Mouse (Mus musculus) hindbrain, embryonic 14.5 days (tissue): ENCODE data around the gene Lpp. TPM values are rescaled to one million over a fixed set of nuclear protein-coding genes. Genes with fewer than 3 reads are reported as not detected.

Source experiments
- ATAC-seq: fragments of 200-750 bp; cut with Nextera tagmentation; 2 replicates; pipeline ENCODE4 v1.8.0; 2017; ENCODE audit warnings: moderate number of reproducible peaks, mild to moderate bottlenecking, moderate TSS enrichment, moderate library complexity; ENCODE audit not compliant: low FRiP score
- DNase-seq: peaks from one replicate; pipeline ENCODE4 v3.0.0-alpha.2; 2015; ENCODE audit warnings: low spot score
- H3K27ac ChIP-seq: fragments of 300-500 bp; sonication (generic); 2 replicates; pipeline ENCODE4 v1.5.1; 2014; ENCODE audit warnings: mild to moderate bottlenecking, moderate library complexity
- H3K27me3 ChIP-seq: fragments of 300-500 bp; sonication (generic); 2 replicates; pipeline ENCODE4 v1.6.1; 2014; ENCODE audit warnings: mild to moderate bottlenecking, low read length, mixed read lengths; ENCODE audit not compliant: control insufficient read depth, insufficient read depth
- H3K36me3 ChIP-seq: fragments of 300-500 bp; sonication (generic); replicated peaks from 2 replicates; pipeline ENCODE4 v1.6.1; 2014; ENCODE audit not compliant: control insufficient read depth, insufficient read depth
- H3K4me1 ChIP-seq: fragments of 300-500 bp; sonication (generic); replicated peaks from 2 replicates; pipeline ENCODE4 v1.6.1; 2014; ENCODE audit warnings: antibody characterized with exemption, low read length, mixed read lengths; ENCODE audit not compliant: control insufficient read depth, insufficient read depth
- H3K4me2 ChIP-seq: fragments of 300-500 bp; sonication (generic); replicated peaks from 2 replicates; pipeline ENCODE4 v1.6.1; 2014; ENCODE audit warnings: mild to moderate bottlenecking, moderate library complexity
- H3K4me3 ChIP-seq: fragments of 300-500 bp; sonication (generic); replicated peaks from 2 replicates; pipeline ENCODE4 v1.5.1; 2014; ENCODE audit warnings: mild to moderate bottlenecking, low read length
- H3K9ac ChIP-seq: fragments of 300-500 bp; sonication (generic); 2 replicates; pipeline ENCODE4 v1.6.1; 2014
- H3K9me3 ChIP-seq: fragments of 300-500 bp; sonication (generic); 2 replicates; pipeline ENCODE4 v1.6.1; 2016; ENCODE audit warnings: low read length; ENCODE audit not compliant: control insufficient read depth
- WGBS: fragments of 180-500 bp; shearing (Covaris S2); extraction: QIAGEN DNeasy Blood & Tissue Kit; methylation state at CpG from one replicate; pipeline ENCODE4 v1.1.7; 2014; 5-methylcytosine and 5-hydroxymethylcytosine counted together
- polyA plus RNA-seq: library from polyadenylated mRNA; unstranded; fragments of >200 nt; fragmentation: Nextera tagmentation; extraction: Ambion mirVana; gene quantifications from 2 replicates; pipeline ENCODE4 v1.2.1, GENCODE M21; 2014

The Lpp gene
- polyA plus RNA-seq, 1 experiment from 2014 or later: 13.0 TPM

DNA sequence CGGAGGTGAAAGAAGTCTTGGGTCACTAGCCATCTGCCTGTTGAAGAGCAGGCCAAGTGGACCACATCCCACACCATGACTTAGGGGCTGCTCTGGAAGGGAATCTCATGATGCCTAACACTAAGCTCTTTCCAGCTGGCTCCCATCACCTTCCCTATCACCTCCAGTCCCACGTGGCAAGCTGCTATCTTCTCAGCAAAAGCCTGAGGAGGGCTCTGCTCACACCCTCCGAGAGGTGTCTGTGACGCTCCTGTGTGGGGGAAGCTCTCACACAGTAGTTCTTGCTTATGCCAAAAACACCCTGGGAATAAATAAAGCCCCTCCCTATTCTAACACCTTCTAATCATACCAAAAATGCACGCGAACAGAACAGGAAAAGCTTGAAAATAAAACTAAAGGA is 26.2 kb upstream of the Lpp start:
- Histone ChIP-seq H3K4me1 (no peaks in the 10 kb centered on the region), H3K4me3 (no peak overlapping the region), H3K27ac (no peak overlapping the region), H3K27me3 (no peaks in the 10 kb centered on the region), H3K4me2 (no peak overlapping the region), H3K36me3 (no peaks in the 10 kb centered on the region), H3K9ac (no peak overlapping the region), H3K9me3 (no peaks in the 10 kb centered on the region)
- 77% methylated on average over 6 of the region's 6 CpGs for WGBS
- ATAC-seq (no peak), DNase-seq (no peak)

DNA sequence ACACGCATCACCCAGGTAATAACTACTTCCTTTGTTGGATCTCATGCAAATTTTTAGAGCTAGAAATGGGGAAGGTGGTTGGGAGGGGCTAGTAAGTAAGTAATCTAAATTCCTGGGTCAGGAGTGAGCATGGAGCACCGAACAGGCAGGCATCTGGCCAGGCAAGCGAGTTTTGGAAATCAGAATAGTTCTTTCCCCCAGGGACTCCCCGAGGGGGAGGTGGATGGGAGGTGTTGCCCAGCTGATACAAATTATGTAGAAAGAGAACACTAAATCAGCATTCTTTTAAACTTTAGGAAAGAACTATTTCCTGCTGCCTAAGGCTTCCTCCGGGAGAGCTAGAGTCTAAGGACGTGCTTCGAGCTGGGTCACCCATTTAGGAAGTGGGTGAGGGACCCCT is 25.8 kb upstream of the Lpp start:
- H3K4me2 ChIP-seq: no peak overlapping the region
- no peaks in the 10 kb centered on the region for H3K9me3 ChIP-seq
- DNase-seq (no peak), ATAC-seq (no peak)
- H3K9ac ChIP-seq: no peak overlapping the region
- no peaks in the 10 kb centered on the region for H3K4me1 ChIP-seq
- H3K4me3 ChIP-seq: no peak overlapping the region
- no peaks in the 10 kb centered on the region for H3K27me3 ChIP-seq
- H3K36me3 ChIP-seq: no peaks in the 10 kb centered on the region
- no peak overlapping the region for H3K27ac ChIP-seq
- 78% methylated on average over 7 of the region's 7 CpGs for WGBS

DNA sequence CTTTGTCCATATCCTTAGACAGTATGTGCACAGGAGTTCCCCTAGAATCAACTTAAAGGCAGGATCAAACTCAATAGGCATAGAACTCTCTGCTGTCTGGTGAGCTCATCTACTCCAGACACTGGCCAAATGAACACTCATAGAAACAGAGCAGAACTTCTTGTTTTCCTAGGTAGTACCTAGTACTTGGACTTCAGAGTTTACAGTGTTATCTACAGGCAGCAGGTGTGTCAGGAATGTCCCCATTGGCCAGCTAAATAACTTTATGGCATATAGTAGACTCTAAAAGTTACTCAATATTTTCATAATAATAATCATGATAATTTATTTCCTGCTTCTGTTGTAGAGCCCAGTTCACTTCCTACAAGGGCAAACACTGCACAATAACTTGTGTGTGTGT is 16.8 kb upstream of the Lpp start:
- DNase-seq (no peak), ATAC-seq (no peak)
- H3K4me2 ChIP-seq: no peak overlapping the region
- no peaks in the 10 kb centered on the region for H3K36me3 ChIP-seq
- H3K9me3 ChIP-seq: no peaks in the 10 kb centered on the region
- H3K27me3 ChIP-seq: no peaks in the 10 kb centered on the region
- no peak overlapping the region for H3K27ac ChIP-seq
- no peaks in the 10 kb centered on the region for H3K4me1 ChIP-seq
- no peak overlapping the region for H3K4me3 ChIP-seq
- no peak overlapping the region for H3K9ac ChIP-seq

DNA sequence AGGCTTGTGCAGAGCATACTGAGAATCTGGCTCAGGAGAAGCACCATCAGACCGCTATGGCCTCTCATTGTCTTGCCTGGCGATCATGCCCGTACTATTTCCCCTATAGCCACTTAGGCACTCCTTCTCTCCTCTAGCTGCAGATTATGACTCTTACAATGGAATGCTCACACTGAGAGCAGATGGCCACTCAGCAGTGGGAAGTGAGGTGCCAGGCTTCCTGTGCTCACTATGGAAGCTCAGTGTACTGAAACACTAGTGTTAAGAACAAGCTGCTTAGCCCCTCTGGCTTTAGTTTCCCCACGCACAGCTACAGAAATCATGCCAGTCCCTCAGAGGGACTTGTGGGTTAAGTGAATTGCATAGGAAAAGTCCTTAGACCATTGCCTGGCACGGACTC is 2.7 kb upstream of the Lpp start:
- 74% methylated on average over 5 of the region's 5 CpGs for WGBS
- Histone ChIP-seq H3K9me3 (no peaks in the 10 kb centered on the region), H3K4me1 (peaks cover 10% of the 10 kb centered on the region), H3K36me3 (no peaks in the 10 kb centered on the region), H3K27me3 (no peaks in the 10 kb centered on the region), H3K27ac (no peak overlapping the region), H3K4me2 (no peak overlapping the region), H3K4me3 (no peak overlapping the region), H3K9ac (no peak overlapping the region)
- DNase-seq (no peak), ATAC-seq (no peak)

DNA sequence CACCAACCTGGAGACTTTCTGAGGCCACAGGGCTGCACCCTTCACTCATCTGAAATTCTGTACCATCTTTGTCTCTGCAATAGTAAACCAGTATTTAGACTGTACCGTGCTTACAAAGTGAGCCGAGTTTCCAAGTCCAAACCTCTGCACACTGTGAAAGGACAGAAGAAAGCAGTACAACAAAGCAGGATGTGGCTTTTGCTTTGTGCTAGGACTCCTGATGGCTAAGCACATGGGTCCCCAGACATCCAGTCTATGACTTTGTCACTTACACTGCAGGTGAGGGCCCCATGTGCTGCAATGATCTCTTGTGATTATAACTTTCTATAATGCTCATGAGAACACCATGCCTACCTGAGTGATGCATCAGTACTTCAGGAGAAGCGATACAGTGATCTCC is 2.2 kb upstream of the Lpp start:
- no peaks in the 10 kb centered on the region for H3K27me3 ChIP-seq
- 93% methylated on average over 3 of the region's 3 CpGs for WGBS
- H3K9ac ChIP-seq: no peak overlapping the region
- DNase-seq (no peak), ATAC-seq (no peak)
- peaks cover 10% of the 10 kb centered on the region for H3K4me1 ChIP-seq
- no peaks in the 10 kb centered on the region for H3K36me3 ChIP-seq
- no peak overlapping the region for H3K4me3 ChIP-seq
- H3K4me2 ChIP-seq: no peak overlapping the region
- H3K27ac ChIP-seq: no peak overlapping the region
- H3K9me3 ChIP-seq: no peaks in the 10 kb centered on the region

DNA sequence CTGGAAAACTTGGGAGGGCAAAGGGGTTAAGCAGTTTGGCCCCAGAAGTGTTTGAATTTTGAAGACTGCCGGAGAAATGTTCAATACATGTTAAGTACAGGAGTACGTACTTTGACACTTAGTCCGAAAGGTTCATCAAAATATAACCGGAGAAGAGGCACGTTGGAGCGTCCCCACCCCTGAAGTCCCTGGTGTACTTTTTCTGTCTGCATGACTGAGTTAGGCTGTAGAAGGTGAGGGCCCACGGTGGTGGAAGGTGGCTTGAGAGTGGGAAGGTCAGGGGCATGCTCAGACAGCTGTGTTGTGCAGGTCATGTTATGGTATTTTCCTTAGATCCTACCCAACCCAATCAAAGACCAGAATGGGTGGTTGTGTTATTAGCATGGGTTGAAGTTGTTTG is 1.4 kb upstream of the Lpp start:
- Histone ChIP-seq H3K4me3 (no peak overlapping the region), H3K4me1 (peaks cover 10% of the 10 kb centered on the region), H3K4me2 (no peak overlapping the region), H3K27ac (no peak overlapping the region), H3K9ac (no peak overlapping the region), H3K9me3 (no peaks in the 10 kb centered on the region), H3K36me3 (no peaks in the 10 kb centered on the region), H3K27me3 (no peaks in the 10 kb centered on the region)
- DNase-seq (no peak), ATAC-seq (no peak)
- 95% methylated on average over 7 of the region's 7 CpGs for WGBS

DNA sequence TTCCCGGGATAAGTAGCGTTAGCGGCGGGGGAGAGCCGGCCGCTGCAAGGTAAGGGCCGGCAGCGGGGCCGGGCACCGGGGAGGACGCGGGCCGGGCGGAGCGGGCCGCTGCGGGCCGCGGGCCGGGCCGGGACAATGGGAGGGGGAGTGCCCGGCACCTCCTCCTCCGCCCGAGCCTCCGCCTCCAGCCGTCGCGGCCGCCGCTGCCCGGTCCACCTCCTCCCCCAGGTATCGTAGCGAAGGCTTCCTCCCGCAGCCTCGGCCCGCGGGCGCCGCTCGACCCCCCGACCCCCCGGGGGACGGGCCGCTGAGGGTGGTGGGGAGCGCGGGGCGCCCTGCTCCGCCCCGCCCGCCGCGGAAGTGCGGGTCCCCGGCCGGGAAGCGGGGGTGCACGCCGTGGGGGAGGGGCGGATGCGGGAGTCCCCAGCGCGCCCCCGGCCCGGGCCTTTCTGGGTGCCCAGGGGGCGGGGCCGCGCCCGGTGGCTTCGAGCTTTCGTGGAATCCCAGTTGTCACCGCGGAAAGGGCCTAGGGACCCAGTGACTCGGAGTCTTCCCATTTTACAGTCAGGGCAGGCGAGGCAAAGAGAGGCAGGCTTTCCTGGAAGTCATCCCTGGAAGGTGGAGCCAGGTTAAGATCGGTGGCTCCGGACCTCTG is 376 bp downstream of the Lpp start:
- Histone ChIP-seq H3K9ac (peak overlapping the region; percentile 89), H3K27me3 (no peaks in the 10 kb centered on the region), H3K27ac (peak overlapping the region; percentile 85), H3K4me2 (peak overlapping the region; percentile 90), H3K36me3 (no peaks in the 10 kb centered on the region), H3K9me3 (no peaks in the 10 kb centered on the region), H3K4me1 (peaks cover 10% of the 10 kb centered on the region), H3K4me3 (peak overlapping the region; percentile 92)
- WGBS: under 1% methylated on average over 53 of the region's 76 CpGs
- ATAC-seq (peak; percentile 56), DNase-seq (peak; percentile 35)

DNA sequence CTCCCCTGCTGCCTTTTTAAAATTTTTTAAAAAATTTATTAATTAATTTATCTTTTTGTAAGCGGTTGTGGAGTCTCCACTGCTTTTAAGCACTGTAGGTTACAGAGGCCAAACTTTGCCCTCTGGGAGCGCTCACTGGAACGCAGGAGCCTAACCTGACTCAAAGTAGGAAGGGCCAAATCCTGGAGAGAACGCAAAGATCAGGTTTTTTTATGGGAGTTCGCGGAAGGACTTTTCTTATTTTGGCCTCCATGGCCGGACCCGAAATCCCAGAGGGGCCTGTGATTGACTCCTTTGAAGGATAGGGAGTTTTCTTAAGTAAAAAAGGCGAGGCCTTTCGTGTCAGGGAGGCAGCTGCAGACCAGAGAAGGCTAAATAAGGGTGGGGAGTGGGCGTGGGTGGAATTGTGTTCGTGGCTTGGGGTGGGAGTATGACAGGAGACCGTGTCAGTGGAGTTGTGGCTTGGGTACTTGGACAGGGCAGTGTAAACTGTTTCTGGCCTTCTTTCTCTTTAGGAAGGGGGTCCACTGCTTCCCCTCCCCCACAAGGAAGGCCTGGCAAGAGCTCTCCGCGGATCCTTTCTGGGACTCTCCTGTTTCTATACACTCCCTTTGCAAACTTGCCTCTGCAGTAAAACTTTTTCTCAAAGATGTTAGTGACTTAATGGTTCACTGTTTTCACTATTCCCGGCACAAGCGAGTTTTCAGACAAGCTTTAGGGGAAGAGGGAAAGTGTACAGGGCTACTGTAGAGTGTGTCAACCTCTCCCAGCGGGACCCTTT is 1.1 kb downstream of the Lpp start:
- H3K27ac ChIP-seq: no peak overlapping the region

DNA sequence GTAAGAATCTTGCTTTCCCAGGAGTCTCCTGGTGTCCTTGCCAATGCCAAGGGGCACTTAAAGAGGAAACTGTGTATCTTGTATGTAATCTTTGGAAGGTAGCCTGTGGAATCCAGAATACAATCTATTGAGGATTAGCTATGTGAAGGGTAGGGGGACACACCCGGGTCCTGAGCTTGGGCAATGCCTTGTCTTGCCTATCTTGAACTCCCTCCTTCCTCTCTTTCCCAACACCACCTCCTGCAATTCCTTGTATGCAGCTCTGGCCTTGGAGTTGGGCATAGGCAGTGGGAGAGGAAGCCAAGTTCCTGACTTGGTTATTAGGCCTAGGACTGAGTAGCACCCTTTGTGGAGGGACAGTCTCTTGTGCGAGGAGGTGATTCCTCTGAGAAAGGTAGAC is 1.8 kb downstream of the Lpp start:
- Histone ChIP-seq H3K36me3 (no peaks in the 10 kb centered on the region), H3K27me3 (no peaks in the 10 kb centered on the region), H3K9ac (no peak overlapping the region), H3K4me3 (no peak overlapping the region), H3K4me2 (peak overlapping the region; percentile 90), H3K9me3 (no peaks in the 10 kb centered on the region), H3K4me1 (peaks cover 10% of the 10 kb centered on the region), H3K27ac (no peak overlapping the region)
- ATAC-seq (no peak), DNase-seq (no peak)
- WGBS: 87% methylated on average over 2 of the region's 2 CpGs

More for the DNA sequence above, 1.1 kb downstream of the Lpp start:
- Histone ChIP-seq H3K9me3 (no peaks in the 10 kb centered on the region), H3K27me3 (no peaks in the 10 kb centered on the region), H3K36me3 (no peaks in the 10 kb centered on the region), H3K9ac (peak overlapping the region; percentile 89), H3K4me2 (peak overlapping the region; percentile 90), H3K4me1 (peaks cover 10% of the 10 kb centered on the region), H3K4me3 (peak overlapping the region; percentile 92)
- 10% methylated on average over 18 of the region's 18 CpGs for WGBS
- DNase-seq (no peak), ATAC-seq (peak; percentile 3; the same call in 1 of the 2 replicates)
